Mouse (Mus musculus) skeletal muscle tissue, adult 2 months (tissue): ENCODE measurements at regions not wholly inside any gene's neighbourhood (a gene's known extent, or its start where the extent isn't known, plus 50 kb on each side); places are given as distances from the start of the nearest gene placed in this dataset.

Source experiments
- DNase-seq: peaks from one replicate; pipeline ENCODE4 v3.0.0-alpha.2; 2012; ENCODE audit warnings: low read depth, low spot score

GRCm38 (mm10) chr13:6255303-6255702 lies 292.6 kb upstream of the Pitrm1 start:
- no peak for DNase-seq

- no peak for DNase-seq
These were observed 292.0 kb upstream of the Pitrm1 start for GRCm38 (mm10) chr13:6255728-6256496.

DNA sequence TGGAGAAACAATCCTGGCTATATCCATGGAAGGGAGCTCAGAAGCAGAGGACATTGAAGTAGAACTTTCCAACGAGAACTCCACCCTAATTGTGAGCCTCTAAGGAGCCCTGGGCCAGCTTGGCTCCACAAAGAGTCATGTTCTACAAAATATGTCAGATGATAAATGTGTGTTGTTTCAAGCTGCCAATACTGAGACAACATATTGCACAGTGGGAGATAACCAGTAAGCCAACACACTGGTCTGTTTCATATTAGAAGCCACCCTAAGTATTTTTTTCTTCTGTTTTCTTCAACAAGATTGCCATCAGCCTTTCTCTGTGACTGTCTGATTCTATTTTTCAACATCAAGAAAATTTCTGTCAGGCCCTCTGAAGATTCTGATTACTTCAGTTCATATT lies 289.5 kb upstream of the Pitrm1 start:
- peak; percentile 49 for DNase-seq

DNA sequence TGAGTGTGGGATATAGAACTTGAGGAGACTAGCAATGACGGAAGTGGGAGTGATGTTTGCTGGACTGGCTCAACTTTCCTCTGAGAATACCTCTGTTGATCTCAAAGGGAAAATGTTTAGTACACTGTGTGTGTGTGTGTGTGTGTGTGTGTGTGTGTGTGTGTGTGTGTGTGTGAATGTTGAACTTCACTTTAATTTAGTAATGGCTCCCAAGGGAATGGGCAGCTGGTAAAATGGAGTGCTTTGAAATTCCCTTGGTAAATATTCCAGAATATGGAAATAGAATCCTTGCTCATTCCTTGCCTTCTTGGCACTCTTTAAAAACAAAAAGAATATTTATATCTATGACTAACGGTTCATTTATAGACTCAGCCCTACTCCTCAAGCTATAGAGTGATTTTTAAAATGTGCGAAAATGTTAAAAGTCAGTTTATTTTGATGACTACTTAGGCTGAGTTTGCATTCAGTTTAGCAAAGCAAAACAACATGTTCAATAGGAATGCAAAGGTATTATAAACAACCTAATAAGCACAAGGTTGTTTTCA lies 287.6 kb upstream of the Pitrm1 start:
- DNase-seq = no peak

- no peak for DNase-seq
These were observed 286.5 kb upstream of the Pitrm1 start for GRCm38 (mm10) chr13:6261458-6261857.

- no peak for DNase-seq
These were observed 277.4 kb upstream of the Pitrm1 start for GRCm38 (mm10) chr13:6270546-6270945.

DNA sequence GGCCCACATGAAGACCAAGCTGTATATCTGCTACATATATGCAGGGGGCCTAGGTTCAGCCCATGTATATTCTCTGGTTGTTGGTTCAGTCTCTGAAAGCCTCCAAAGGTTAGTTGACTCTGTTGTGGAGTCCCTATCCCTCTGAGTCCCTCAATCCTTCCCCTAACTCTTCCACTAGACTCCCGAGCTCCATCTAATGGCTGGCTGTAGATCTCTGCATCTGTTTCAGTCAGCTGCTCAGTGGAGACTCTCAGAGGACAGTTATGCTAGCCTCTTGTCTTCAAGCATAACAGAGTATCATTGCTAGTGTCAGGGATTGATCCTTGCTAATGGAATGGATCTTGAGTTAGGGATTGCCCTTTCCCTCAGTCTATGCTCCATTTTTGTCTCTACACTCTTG lies 275.0 kb upstream of the Pitrm1 start:
- no peak for DNase-seq

DNA sequence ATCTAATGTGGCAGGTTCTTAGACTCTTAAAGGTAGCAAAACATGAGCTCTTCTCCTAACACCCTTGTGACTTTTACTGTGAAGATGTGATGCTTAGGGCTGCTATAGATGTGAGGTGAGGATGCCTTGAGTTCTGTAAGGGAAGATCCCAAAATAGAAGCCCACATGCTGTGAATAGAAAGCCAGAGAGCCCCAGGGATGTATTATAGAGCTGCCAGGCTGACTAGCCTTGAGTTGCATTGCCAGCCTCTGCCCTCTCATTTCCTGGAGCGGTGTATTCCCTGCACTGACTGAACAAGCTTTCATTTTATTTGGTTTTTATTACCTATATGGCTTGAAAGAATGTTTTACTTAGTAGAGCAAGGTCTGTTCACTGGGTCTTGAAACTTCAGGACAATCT lies 267.9 kb upstream of the Pitrm1 start:
- no peak for DNase-seq

DNA sequence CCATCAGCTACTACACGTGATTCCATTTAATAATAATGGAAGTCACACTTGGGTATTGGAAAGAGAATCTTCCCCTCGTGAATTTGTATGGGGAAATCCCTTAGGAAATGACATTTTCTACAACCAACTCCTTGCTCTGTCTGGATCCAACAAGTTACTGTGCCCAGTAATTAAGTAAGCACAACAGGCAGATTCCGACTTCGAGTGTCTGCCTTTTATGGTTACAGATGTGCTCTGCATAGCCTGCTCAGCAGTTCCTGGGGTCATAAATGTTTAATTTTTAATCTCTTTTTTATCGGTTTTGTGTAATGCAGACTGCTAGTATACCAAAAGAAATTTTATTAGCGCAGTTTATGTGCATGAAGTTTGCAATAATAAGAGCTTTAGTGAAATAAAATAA lies 259.8 kb upstream of the Pitrm1 start:
- no peak for DNase-seq

DNA sequence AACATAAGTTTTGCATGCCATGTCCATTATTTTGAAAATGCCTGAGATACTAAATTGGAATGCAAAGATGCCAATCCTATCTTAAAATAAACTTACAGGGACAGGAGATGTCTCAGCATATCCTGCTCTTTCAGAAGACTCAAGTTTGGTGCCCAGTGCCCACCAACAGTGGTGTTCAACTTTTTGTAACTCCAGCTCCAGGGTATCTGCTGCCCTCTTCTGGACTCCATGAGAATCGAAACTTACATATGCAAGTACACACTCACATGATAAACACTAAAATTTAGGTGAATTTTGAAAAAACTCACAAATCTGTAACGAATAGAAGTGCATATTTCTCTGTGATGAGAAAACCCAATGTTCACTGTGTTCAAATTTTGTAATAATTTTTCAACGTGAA lies 255.9 kb upstream of the Pitrm1 start:
- DNase-seq = no peak

DNA sequence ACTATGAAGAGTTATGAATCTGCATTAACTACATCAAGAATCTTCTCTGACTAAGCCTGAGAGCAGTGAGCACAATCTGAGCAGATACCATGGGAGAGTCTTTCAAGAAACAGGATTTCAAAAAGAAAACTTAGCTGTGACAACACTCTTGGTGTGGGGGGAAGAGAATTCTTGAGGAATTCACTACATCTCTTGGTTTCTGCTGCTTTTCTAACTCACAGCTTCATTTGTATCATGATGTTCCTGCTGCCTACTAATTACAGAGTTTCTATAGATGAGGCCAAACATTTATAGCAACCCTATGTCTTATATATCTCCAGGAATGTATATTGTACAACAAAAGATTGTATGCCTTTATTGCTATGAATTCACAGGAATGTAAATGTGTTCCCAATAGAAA lies 242.2 kb upstream of the Pitrm1 start:
- DNase-seq = no peak

DNA sequence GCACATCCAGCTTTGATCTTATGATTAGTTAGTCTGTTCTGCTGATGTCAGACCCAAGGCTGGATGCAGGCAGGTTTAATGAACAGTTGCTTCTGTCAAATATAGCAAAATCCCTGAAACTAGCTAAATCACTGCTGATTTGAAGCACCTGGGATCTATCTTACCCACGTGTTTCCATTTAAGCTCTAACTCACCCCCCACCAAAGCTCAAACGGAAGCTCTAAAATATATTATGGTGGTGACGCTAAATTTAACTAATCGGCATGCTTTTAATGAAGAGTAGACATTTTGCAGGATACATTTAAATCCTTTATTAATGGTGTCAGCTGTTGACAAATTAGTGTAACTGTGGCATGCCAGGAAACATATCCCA lies 241.3 kb upstream of the Pitrm1 start:
- no peak for DNase-seq

DNA sequence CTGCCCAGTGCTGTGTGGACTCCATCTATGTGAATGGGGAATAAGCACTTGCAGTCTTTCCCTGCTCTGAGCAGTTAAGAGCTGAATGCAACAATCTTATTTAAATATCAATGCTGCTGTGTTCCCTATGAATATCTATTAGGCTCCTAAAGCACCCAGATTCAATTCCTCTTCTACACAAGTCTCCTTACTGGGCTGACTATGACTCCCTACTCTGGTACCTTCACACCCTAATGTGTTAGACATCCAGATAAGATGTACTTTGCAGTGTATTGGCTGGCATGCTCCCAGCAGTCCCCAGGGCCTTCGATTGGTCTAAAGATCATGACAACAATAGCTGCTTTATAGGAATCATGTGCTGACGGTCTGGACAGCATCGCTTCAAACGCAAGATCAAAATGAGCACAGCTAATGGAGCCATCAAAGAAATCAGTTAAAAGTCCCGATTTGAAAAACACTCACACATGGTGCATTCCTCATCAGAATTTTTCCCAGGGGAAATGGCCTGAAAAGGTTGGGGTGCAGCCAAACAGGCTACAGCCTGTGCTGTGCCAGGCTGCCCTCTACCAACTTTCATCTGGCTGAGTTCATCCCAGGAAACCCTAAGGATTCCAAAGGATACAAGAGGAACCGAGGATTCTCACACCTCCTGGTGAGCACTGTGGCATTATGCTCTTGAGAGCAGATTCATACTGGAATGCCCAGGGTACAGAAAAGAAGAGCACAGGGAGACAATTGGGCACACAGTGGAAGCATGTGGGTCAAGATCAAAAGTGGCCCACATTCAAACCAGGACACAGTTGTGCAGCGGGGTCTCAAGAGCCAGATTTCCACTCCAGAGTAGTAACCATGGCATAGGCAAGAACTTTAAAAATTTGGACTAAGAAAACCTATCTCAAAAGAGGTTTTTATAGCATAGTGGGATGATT lies 240.7 kb upstream of the Pitrm1 start:
- no peak for DNase-seq

GRCm38 (mm10) chr13:6316201-6316600 lies 231.7 kb upstream of the Pitrm1 start:
- no peak for DNase-seq

GRCm38 (mm10) chr13:6323948-6324347 lies 224.0 kb upstream of the Pitrm1 start:
- DNase-seq = no peak

DNA sequence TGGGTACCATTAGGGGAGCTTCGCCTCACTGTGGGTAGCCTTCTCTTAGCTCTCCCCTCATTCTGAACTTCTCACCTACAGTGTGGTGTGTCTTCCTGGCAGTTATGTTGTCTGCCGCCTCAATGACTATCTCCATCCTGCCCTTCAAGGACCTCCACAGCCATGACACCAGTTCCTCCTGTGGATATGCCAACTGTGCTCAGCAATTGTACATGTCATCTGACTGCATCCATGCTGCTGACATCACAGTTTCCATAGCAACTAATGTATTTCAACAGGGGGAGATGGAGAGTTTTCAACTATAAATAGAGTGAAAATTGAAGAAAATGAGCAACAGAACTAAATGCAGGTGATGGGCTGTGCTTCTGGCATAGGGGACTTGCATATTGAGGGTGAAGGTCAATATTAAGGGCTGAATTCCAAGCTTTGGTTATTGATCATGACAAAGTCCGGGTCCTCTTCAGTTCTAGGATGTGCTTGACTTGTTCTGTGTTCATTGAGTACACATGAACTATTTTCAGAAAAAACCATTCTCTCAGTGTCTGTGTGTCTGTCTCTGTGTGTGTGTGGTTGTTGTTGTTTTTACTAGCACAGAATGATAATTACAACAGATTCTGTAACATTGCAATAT lies 217.5 kb upstream of the Pitrm1 start:
- no peak for DNase-seq

DNA sequence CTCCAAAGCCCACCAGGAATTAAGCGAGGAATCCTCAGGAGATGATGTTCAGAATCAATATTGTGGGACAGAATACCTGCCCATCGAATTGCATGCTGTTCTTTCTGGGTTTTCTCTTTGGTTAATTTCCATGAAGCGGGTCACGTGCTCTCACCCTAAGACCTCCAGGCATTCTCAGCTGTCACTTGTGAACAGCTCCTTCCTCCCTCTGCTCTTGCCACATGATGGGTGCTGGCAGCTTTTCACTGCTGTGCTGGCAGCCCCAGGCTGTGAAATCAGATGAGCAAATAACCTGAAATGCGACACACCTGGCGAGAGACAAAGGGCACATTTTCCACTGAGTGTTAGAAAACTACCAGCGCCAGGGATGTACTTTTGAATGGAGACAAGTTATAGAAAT lies 207.8 kb upstream of the Pitrm1 start:
- DNase-seq = peak; percentile 41

- DNase-seq = peak; percentile 4
These were observed 206.7 kb upstream of the Pitrm1 start for GRCm38 (mm10) chr13:6341102-6341737.

GRCm38 (mm10) chr13:6365169-6365568 lies 182.8 kb upstream of the Pitrm1 start:
- no peak for DNase-seq

DNA sequence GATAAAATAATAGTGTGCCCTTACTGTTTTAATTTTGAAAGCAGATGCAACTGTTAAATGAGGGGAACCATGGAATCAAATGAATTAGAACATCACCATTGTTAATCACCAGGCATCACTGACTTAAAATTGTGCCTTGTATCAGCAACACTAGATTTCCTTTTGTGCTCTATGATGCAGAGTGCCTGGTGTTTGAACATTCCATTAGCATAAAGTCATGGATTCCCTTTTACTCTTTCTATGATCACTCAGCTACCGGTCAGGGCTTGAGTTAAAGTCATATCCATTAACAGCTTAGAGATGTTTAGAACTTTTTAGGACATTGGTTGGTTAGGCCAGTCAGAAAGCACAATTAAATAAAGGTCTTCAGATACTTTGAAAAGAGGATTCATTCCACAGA lies 180.3 kb upstream of the Pitrm1 start:
- no peak for DNase-seq

- DNase-seq = no peak
These were observed 173.3 kb upstream of the Pitrm1 start for GRCm38 (mm10) chr13:6374570-6375173.
